Mouse (Mus musculus) stomach, postnatal 0 days (tissue): Measurements from ENCODE around the gene Ttll12. TPM values are rescaled to one million over a fixed set of nuclear protein-coding genes. Genes with fewer than 3 reads are reported as not detected.

ENCODE experiments used
- ATAC-seq: fragments of 200-750 bp; cut with Nextera tagmentation; 2 replicates; pipeline ENCODE4 v1.8.0; 2017; ENCODE audit not compliant: low FRiP score, low TSS enrichment
- DNase-seq: peaks from one replicate; pipeline ENCODE4 v3.0.0-alpha.2; 2016; ENCODE audit warnings: low spot score
- H3K27ac ChIP-seq: fragments of 300-500 bp; sonication (generic); replicated peaks from 2 replicates; pipeline ENCODE4 v1.5.1; 2014; ENCODE audit warnings: mild to moderate bottlenecking, control low read depth
- H3K27me3 ChIP-seq: fragments of 300-500 bp; sonication (generic); 2 replicates; pipeline ENCODE4 v1.6.1; 2014; ENCODE audit warnings: low read length; ENCODE audit not compliant: control insufficient read depth, insufficient read depth
- H3K36me3 ChIP-seq: fragments of 300-500 bp; sonication (generic); 2 replicates; pipeline ENCODE4 v1.6.1; 2014; ENCODE audit warnings: low read length, mixed read lengths; ENCODE audit not compliant: control insufficient read depth, insufficient read depth
- H3K4me1 ChIP-seq: fragments of 300-500 bp; sonication (generic); replicated peaks from 2 replicates; pipeline ENCODE4 v1.6.1; 2014; ENCODE audit warnings: antibody characterized with exemption; ENCODE audit not compliant: control insufficient read depth, insufficient read depth
- H3K4me2 ChIP-seq: fragments of 300-500 bp; sonication (generic); replicated peaks from 2 replicates; pipeline ENCODE4 v1.6.1; 2014; ENCODE audit warnings: low read depth, mild to moderate bottlenecking, control low read depth, moderate library complexity
- H3K4me3 ChIP-seq: fragments of 300-500 bp; sonication (generic); 2 replicates; pipeline ENCODE4 v1.5.1; 2014; ENCODE audit warnings: low read depth, low read length, control low read depth
- H3K9ac ChIP-seq: fragments of 300-500 bp; sonication (generic); 2 replicates; pipeline ENCODE4 v1.6.1; 2014; ENCODE audit warnings: mild to moderate bottlenecking, low read length, control low read depth, mixed read lengths
- H3K9me3 ChIP-seq: fragments of 300-500 bp; sonication (generic); 2 replicates; pipeline ENCODE4 v1.6.1; 2016; ENCODE audit warnings: low read length; ENCODE audit not compliant: control insufficient read depth
- CTCF ChIP-seq: IDR thresholded peaks from 2 replicates; pipeline ENCODE4 v1.5.1; 2016; ENCODE audit warnings: antibody characterized with exemption, low read depth, mild to moderate bottlenecking, moderate library complexity
- EP300 ChIP-seq: optimal IDR thresholded peaks from 2 replicates; pipeline ENCODE3; 2016; ENCODE audit warnings: antibody characterized with exemption
- WGBS: fragments of 180-500 bp; shearing (Covaris S2); extraction: QIAGEN DNeasy Blood & Tissue Kit; methylation state at CpG from one replicate; pipeline ENCODE4 v1.1.7; 2014; 5-methylcytosine and 5-hydroxymethylcytosine counted together
- polyA plus RNA-seq: library from polyadenylated mRNA; unstranded; fragments of >200 nt; fragmentation: Nextera tagmentation; extraction: Ambion mirVana; gene quantifications from 2 replicates; pipeline ENCODE4 v1.2.1, GENCODE M21; 2015

The Ttll12 gene
- polyA plus RNA-seq, 1 experiment from 2014 or later = 17.3 TPM

GRCm38 (mm10) chr15:83565434-83565833 is 29.5 kb downstream of the Ttll12 start:
- no peak for TF ChIP-seq CTCF
- no peak for TF ChIP-seq EP300
- DNase-seq = peak; percentile 62

GRCm38 (mm10) chr15:83563857-83564651 is 30.9 kb downstream of the Ttll12 start:
- H3K4me1 ChIP-seq = peaks cover 3% of the 10 kb centered on the region; the same call in 1 of the 2 replicates
- WGBS = 2% methylated on average over 27 of the region's 27 CpGs
- no peak for TF ChIP-seq EP300
- TF ChIP-seq CTCF = peak; percentile 14; the same call in 1 of the 2 replicates
- peak overlapping the region; percentile 54 for H3K27ac ChIP-seq
- no peaks in the 10 kb centered on the region for H3K36me3 ChIP-seq
- peak overlapping the region; percentile 58 for H3K4me3 ChIP-seq
- peak overlapping the region; percentile 98 for H3K4me2 ChIP-seq
- ATAC-seq (peak; percentile 17), DNase-seq (peak; percentile 65)
- H3K9me3 ChIP-seq = no peaks in the 10 kb centered on the region
- H3K27me3 ChIP-seq = no peaks in the 10 kb centered on the region
- H3K9ac ChIP-seq = peak overlapping the region; percentile 66

More at GRCm38 (mm10) chr15:83565434-83565833, 29.5 kb downstream of the Ttll12 start:
- no peak overlapping the region for H3K4me3 ChIP-seq
- H3K27ac ChIP-seq = no peak overlapping the region
- WGBS = 57% methylated on average over 3 of the region's 3 CpGs
- H3K9ac ChIP-seq = no peak overlapping the region
- no peaks in the 10 kb centered on the region for H3K9me3 ChIP-seq
- H3K4me2 ChIP-seq = no peak overlapping the region
- ATAC-seq = peak; percentile 71
- peaks cover 3% of the 10 kb centered on the region; the same call in 1 of the 2 replicates for H3K4me1 ChIP-seq
- H3K36me3 ChIP-seq = no peaks in the 10 kb centered on the region
- no peaks in the 10 kb centered on the region for H3K27me3 ChIP-seq

DNA sequence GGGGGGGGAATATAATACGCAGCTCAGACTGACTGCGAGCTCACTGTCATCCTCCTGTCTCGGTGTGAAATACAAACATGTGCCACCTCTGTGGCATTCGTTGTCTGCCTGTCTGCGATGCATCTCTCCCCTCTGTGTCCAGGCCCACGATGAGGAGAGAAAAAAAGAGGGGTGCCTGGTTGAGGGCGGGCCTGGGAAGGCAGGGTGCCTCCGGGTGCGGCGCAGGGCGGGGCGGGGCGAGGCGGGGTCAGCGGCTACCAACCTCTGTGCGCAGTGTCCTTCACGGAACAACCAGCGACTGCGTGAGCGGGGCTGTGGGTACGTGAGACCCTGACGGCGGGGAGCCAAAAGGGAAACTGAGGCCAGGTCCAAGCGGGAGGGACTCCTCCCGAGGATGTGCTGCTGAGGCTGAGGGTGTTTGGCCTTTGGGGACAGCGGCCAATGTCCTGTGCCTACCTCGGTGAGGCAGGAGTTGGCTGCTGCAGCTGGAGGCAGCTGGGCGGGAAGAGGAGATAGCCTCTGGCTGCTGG is 31.6 kb downstream of the Ttll12 start, which contains the start of the genes Tspo and Mcat:
TSS of gene Tspo (plus strand) at position 266 of the 530 bp plus-strand sequence.
TSS of gene Mcat (minus strand) at position 461 of the 530 bp plus-strand sequence.
- H3K9me3 ChIP-seq = no peaks in the 10 kb centered on the region
- 0% methylated on average over 28 of the region's 28 CpGs for WGBS
- peaks cover 3% of the 10 kb centered on the region; the same call in 1 of the 2 replicates for H3K4me1 ChIP-seq
- ATAC-seq (peak; percentile 75), DNase-seq (peak; percentile 82)
- TF ChIP-seq CTCF (no peak), EP300 (no peak)
- H3K4me2 ChIP-seq = peak within 1 kb of the TSS; percentile 98
- no peaks in the 10 kb centered on the region for H3K27me3 ChIP-seq
- no peaks in the 10 kb centered on the region for H3K36me3 ChIP-seq
- H3K9ac ChIP-seq = peak within 1 kb of the TSS; percentile 66
- peak within 1 kb of the TSS; percentile 54 for H3K27ac ChIP-seq
- H3K4me3 ChIP-seq = peak within 1 kb of the TSS; percentile 58

GRCm38 (mm10) chr15:83562626-83563270 is 32.2 kb downstream of the Ttll12 start:
- peak; percentile 71 for ATAC-seq
- H3K27me3 ChIP-seq = no peaks in the 10 kb centered on the region
- H3K9me3 ChIP-seq = no peaks in the 10 kb centered on the region
- H3K4me2 ChIP-seq = peak overlapping the region; percentile 98
- DNase-seq = peak; percentile 86
- peaks cover 3% of the 10 kb centered on the region; the same call in 1 of the 2 replicates for H3K4me1 ChIP-seq
- peak overlapping the region; percentile 54 for H3K27ac ChIP-seq
- TF ChIP-seq CTCF (no peak), EP300 (no peak)
- peak overlapping the region; percentile 66 for H3K9ac ChIP-seq
- 28% methylated on average over 15 of the region's 15 CpGs for WGBS
- H3K4me3 ChIP-seq = peak overlapping the region; percentile 58; the same call in 1 of the 2 replicates
- no peaks in the 10 kb centered on the region for H3K36me3 ChIP-seq

GRCm38 (mm10) chr15:83560941-83561477 is 33.9 kb downstream of the Ttll12 start:
- Histone ChIP-seq H3K27ac (no peak overlapping the region), H3K27me3 (no peaks in the 10 kb centered on the region), H3K4me1 (peaks cover 3% of the 10 kb centered on the region; the same call in 1 of the 2 replicates), H3K4me3 (no peak overlapping the region), H3K36me3 (no peaks in the 10 kb centered on the region), H3K9ac (no peak overlapping the region), H3K9me3 (no peaks in the 10 kb centered on the region), H3K4me2 (no peak overlapping the region)
- WGBS = 55% methylated on average over 5 of the region's 5 CpGs
- DNase-seq (no peak), ATAC-seq (no peak)
- TF ChIP-seq EP300 (no peak), CTCF (no peak)
